Mouse (Mus musculus) liver, postnatal 0 days (tissue): ENCODE results near the gene Trim38. TPM values are rescaled to one million over a fixed set of nuclear protein-coding genes. Genes with fewer than 3 reads are reported as not detected.
A peak's percentile ranks its signal among the peaks of the same experiment; 100 is the strongest.
"Not testable (repeated sequence)": the region's sequence is repeated elsewhere in the genome, so short reads cannot be mapped to it uniquely, and the experiment has no call there.

Experiments
- ATAC-seq: fragments of 200-750 bp; cut with Nextera tagmentation; 2 replicates; pipeline ENCODE4 v1.8.0; 2017; ENCODE audit warnings: mild to moderate bottlenecking, moderate library complexity
- DNase-seq: peaks from one replicate; pipeline ENCODE4 v3.0.0-alpha.2; 2016
- H3K27ac ChIP-seq: fragments of 300-500 bp; sonication (generic); 2 replicates; pipeline ENCODE4 v1.5.1; 2014; ENCODE audit warnings: antibody characterized with exemption, moderate library complexity, mild to moderate bottlenecking, low read depth
- H3K27me3 ChIP-seq: fragments of 300-500 bp; sonication (generic); 2 replicates; pipeline ENCODE4 v1.6.1; 2014; ENCODE audit warnings: low read length, control low read depth, mixed read lengths; ENCODE audit not compliant: insufficient read depth
- H3K36me3 ChIP-seq: fragments of 300-500 bp; sonication (generic); replicated peaks from 2 replicates; pipeline ENCODE4 v1.6.1; 2014; ENCODE audit warnings: mild to moderate bottlenecking, control low read depth, low read length, moderate library complexity, mixed read lengths; ENCODE audit not compliant: insufficient read depth
- H3K4me1 ChIP-seq: fragments of 300-500 bp; sonication (generic); 2 replicates; pipeline ENCODE4 v1.6.1; 2014; ENCODE audit warnings: antibody characterized with exemption, mild to moderate bottlenecking, control low read depth; ENCODE audit not compliant: insufficient read depth
- H3K4me2 ChIP-seq: fragments of 300-500 bp; sonication (generic); 2 replicates; pipeline ENCODE4 v1.6.1; 2014; ENCODE audit warnings: low read depth, mild to moderate bottlenecking, low read length, moderate library complexity, mixed read lengths
- H3K4me3 ChIP-seq: fragments of 300-500 bp; sonication (generic); 2 replicates; pipeline ENCODE4 v1.5.1; 2014; ENCODE audit warnings: low read depth, low read length
- H3K9ac ChIP-seq: fragments of 300-500 bp; sonication (generic); replicated peaks from 2 replicates; pipeline ENCODE4 v1.6.1; 2014; ENCODE audit warnings: mild to moderate bottlenecking, moderate library complexity
- H3K9me3 ChIP-seq: fragments of 300-500 bp; sonication (generic); 2 replicates; pipeline ENCODE4 v1.6.1; 2016; ENCODE audit warnings: mild to moderate bottlenecking, control low read depth, low read length, mixed read lengths
- CTCF ChIP-seq: sonication (generic); IDR thresholded peaks from 2 replicates; pipeline ENCODE4 v1.5.1; 2016; ENCODE audit warnings: antibody characterized with exemption, low read depth
- EP300 ChIP-seq: IDR thresholded peaks from 2 replicates; pipeline ENCODE4 v1.6.1; 2016; ENCODE audit warnings: antibody characterized with exemption, low read depth, mild to moderate bottlenecking
- WGBS: fragments of 180-500 bp; shearing (Covaris S2); extraction: QIAGEN DNeasy Blood & Tissue Kit; methylation state at CpG from one replicate; pipeline ENCODE4 v1.1.7; 2014; ENCODE audit not compliant: insufficient replicate concordance; 5-methylcytosine and 5-hydroxymethylcytosine counted together
- polyA plus RNA-seq: library from polyadenylated mRNA; unstranded; fragments of >200 nt; fragmentation: Nextera tagmentation; extraction: Ambion mirVana; gene quantifications from 2 replicates; pipeline ENCODE4 v1.2.1, GENCODE M21; 2015

Trim38 gene
- not detected in 2 replicates for polyA plus RNA-seq

DNA sequence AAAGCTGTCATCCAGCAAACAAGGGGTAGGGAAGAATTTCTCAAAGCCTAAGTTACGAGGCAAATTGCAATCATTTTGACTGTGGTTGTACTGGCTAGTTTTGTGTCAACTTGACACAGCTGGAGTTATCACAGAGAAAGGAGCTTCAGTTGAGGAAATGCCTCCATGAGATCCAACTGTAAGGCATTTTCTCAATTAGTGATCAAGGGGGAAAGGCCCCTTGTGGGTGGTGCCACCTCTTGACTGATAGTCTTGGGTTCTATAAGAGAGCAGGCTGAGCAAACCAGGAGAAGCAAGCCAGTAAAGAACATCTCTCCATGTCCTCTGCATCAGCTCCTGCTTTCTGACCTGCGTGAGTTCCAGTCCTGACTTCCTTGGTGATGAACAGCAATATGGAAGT, at the start of gene Trim38:
Gene Trim38 (plus strand): TSS at position 301 of the 400 bp plus-strand sequence.
- not testable (repeated sequence) for H3K36me3 ChIP-seq, H3K4me3 ChIP-seq, H3K4me2 ChIP-seq, H3K27ac ChIP-seq, H3K4me1 ChIP-seq, H3K27me3 ChIP-seq, ATAC-seq, DNase-seq, H3K9ac ChIP-seq, H3K9me3 ChIP-seq
- 73% methylated on average over 2 of the region's 2 CpGs for WGBS

DNA sequence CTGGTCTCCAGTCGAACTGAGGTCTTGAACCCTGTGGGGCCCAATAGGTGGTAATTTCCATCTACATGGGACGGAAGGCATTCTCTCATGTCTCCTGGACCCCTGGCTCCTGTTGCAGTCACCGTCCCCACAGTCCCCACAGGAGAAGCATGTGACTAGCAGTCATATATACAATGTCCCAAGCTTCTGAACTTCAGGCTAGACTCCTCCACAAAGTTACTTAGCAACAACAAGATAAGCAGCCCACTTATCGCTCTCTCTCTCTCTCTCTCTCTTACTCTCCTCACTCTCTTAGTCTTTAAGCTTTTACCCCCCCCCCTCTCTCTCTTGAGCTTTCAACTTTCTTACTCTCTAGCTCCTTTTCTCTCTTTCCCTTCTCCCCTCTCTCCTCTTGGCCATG, 45.5 kb upstream of the Trim38 start:
- H3K36me3 ChIP-seq = no peaks in the 10 kb centered on the region
- no peak overlapping the region for H3K9ac ChIP-seq
- H3K4me1 ChIP-seq = peaks cover 9% of the 10 kb centered on the region
- H3K4me3 ChIP-seq = no peak overlapping the region
- no peak overlapping the region for H3K27ac ChIP-seq
- H3K4me2 ChIP-seq = no peak overlapping the region
- no peaks in the 10 kb centered on the region for H3K27me3 ChIP-seq
- WGBS = 73% methylated on average over 4 of the region's 4 CpGs
- no peak for TF ChIP-seq EP300
- TF ChIP-seq CTCF = no peak
- ATAC-seq (no peak), DNase-seq (peak; percentile 8)
- H3K9me3 ChIP-seq = no peaks in the 10 kb centered on the region

DNA sequence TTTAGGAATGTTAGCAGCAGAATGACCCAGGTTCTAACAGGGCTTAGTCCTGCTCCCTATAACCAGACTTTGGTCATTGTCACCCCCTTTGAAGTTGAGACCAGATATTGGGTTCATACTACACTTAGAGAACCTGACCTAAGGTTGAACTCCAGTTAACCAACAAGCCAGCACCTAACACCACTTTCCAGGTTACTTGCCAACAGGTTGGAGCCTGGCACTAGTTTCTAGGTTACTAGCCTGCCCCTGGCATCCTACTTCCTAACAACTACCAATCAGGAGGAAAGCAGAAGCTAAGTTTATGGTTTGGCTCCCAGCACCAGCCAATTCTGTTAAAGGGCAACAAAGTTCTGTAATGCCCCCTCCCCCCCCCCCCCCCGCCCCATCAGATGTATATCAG, 44.5 kb upstream of the Trim38 start:
- TF ChIP-seq CTCF = no peak
- no peak for TF ChIP-seq EP300
- H3K27ac ChIP-seq = no peak overlapping the region
- H3K9ac ChIP-seq = no peak overlapping the region
- no peaks in the 10 kb centered on the region for H3K36me3 ChIP-seq
- no peak overlapping the region for H3K4me3 ChIP-seq
- no peaks in the 10 kb centered on the region for H3K9me3 ChIP-seq
- ATAC-seq (no peak), DNase-seq (peak; percentile 6)
- H3K27me3 ChIP-seq = no peaks in the 10 kb centered on the region
- WGBS = 56% methylated on average over 1 of the region's 1 CpGs
- H3K4me1 ChIP-seq = peaks cover 12% of the 10 kb centered on the region
- H3K4me2 ChIP-seq = no peak overlapping the region

DNA sequence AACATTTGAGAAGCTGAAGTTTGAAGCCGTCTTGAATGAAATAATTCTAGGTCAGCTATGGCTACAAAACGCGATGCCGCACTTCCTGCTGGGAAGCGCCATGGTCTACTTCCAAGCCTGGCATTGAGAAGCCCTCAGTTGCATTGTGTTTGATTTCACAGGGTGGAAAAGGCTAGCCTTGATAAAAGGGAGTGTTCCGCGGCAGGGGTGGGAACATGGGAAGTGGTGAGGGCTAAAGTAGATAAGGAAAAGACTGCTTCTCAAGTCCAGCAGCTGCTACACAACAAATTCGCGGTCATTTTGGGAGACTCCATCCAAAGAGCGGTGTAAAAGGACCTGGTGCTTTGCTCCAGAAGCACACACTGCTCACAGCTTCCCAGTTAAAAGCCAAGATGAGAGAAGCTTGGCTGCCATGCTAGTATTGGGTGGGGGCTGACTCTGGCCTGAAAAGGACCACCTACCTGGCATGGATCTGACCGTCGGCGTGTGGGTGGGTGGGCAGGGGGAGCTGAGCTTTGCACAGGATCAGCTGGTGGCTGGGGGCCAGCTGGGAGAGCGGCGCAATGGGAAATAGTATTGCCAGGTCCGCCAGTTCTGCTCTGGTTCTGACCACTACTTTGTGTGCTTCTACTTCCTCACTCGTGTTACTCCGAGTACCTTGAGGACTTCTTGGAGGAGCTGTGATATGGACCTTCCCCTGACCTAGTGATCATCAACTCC, 41.1 kb upstream of the Trim38 start:
- peak overlapping the region; percentile 39 for H3K27ac ChIP-seq

DNA sequence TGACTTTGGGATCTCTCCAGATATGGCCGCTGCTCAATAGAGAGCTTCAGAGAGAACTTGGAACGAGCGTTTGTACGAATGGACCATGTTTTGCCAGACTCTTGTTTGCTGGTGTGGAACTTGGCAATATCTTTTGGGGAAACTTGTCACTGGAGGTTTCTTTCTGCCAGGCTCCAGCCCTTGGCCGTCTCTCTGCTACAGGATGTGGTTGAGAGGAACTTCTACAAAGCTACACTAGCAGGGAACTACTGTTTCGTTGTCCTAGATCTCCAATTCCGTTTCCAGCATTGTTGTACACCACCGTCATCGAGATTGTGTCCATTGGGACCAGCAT, 40.6 kb upstream of the Trim38 start:
- TF ChIP-seq EP300 = no peak
- no peak for TF ChIP-seq CTCF
- H3K27ac ChIP-seq = peak overlapping the region; percentile 39
- ATAC-seq (no peak), DNase-seq (peak; percentile 11)
- H3K36me3 ChIP-seq = no peaks in the 10 kb centered on the region
- no peak overlapping the region for H3K4me2 ChIP-seq
- H3K9me3 ChIP-seq = no peaks in the 10 kb centered on the region
- peaks cover 15% of the 10 kb centered on the region for H3K4me1 ChIP-seq
- no peak overlapping the region for H3K9ac ChIP-seq
- H3K27me3 ChIP-seq = no peaks in the 10 kb centered on the region
- 51% methylated on average over 9 of the region's 9 CpGs for WGBS
- no peak overlapping the region for H3K4me3 ChIP-seq

More for the DNA sequence above, 41.1 kb upstream of the Trim38 start:
- Histone ChIP-seq H3K4me3 (no peak overlapping the region), H3K27me3 (no peaks in the 10 kb centered on the region), H3K9me3 (no peaks in the 10 kb centered on the region), H3K36me3 (no peaks in the 10 kb centered on the region), H3K9ac (0 out of 2 replicates have a peak overlapping the region, but pooled peaks have one; percentile 26), H3K4me1 (peaks cover 15% of the 10 kb centered on the region), H3K4me2 (0 out of 2 replicates have a peak overlapping the region, but pooled peaks have one; percentile 27)
- DNase-seq (peak; percentile 12), ATAC-seq (no peak)
- TF ChIP-seq CTCF = no peak
- no peak for TF ChIP-seq EP300
- WGBS = 61% methylated on average over 18 of the region's 18 CpGs

- DNase-seq (peak; percentile 13), ATAC-seq (no peak)
- TF ChIP-seq CTCF (no peak), EP300 (no peak)
- Histone ChIP-seq H3K27me3 (no peaks in the 10 kb centered on the region), H3K36me3 (no peaks in the 10 kb centered on the region), H3K4me1 (peaks cover 15% of the 10 kb centered on the region), H3K4me3 (no peak overlapping the region), H3K4me2 (no peak overlapping the region), H3K9ac (no peak overlapping the region), H3K9me3 (no peaks in the 10 kb centered on the region), H3K27ac (peak overlapping the region; percentile 39; the same call in 1 of the 2 replicates)
- 84% methylated on average over 5 of the region's 5 CpGs for WGBS
Measured at GRCm38 (mm10) chr13:23729706-23730105, 40.0 kb upstream of the Trim38 start.

GRCm38 (mm10) chr13:23730479-23730878, 39.2 kb upstream of the Trim38 start:
- no peaks in the 10 kb centered on the region for H3K27me3 ChIP-seq
- peak; percentile 69 for DNase-seq
- peaks cover 15% of the 10 kb centered on the region for H3K4me1 ChIP-seq
- no peaks in the 10 kb centered on the region for H3K9me3 ChIP-seq
- no peak overlapping the region for H3K27ac ChIP-seq
- no peaks in the 10 kb centered on the region for H3K36me3 ChIP-seq
- H3K4me2 ChIP-seq = peak overlapping the region; percentile 10
- 49% methylated on average over 8 of the region's 8 CpGs for WGBS
- H3K4me3 ChIP-seq = no peak overlapping the region
- TF ChIP-seq EP300 (peak; percentile 17; the same call in 1 of the 2 replicates), CTCF (no peak)
- H3K9ac ChIP-seq = no peak overlapping the region
- peak; percentile 92 for ATAC-seq
